Mouse (Mus musculus): Measurements from ENCODE around the gene Atl3.
A peak's percentile ranks its signal among the peaks of the same experiment; 100 is the strongest.
"Not testable (repeated sequence)": the region's sequence is repeated elsewhere in the genome, so short reads cannot be mapped to it uniquely, and the experiment has no call there.

The Atl3 gene

GRCm38 (mm10) chr19:7493352-7494186 lies at the start of gene Atl3:
TSS of gene Atl3 (plus strand) at chr19:7494040.
- no peak for DNase-seq (ENCODE audit: low spot score in 2 of 2)

GRCm38 (mm10) chr19:7445105-7445504 lies 48.7 kb upstream of the Atl3 start:
- no peak for DNase-seq (ENCODE audit: low spot score in 2 of 2)

GRCm38 (mm10) chr19:7445596-7445995 lies 48.2 kb upstream of the Atl3 start:
- DNase-seq (ENCODE audit: low spot score in 2 of 2) = no peak

- DNase-seq (ENCODE audit: low spot score in 2 of 2) = no peak
Measured at GRCm38 (mm10) chr19:7456803-7457202, 37.0 kb upstream of the Atl3 start.

GRCm38 (mm10) chr19:7458901-7459300 lies 34.9 kb upstream of the Atl3 start:
- no peak for DNase-seq (ENCODE audit: low spot score in 2 of 2)

GRCm38 (mm10) chr19:7459370-7459769 lies 34.5 kb upstream of the Atl3 start:
- no peak for DNase-seq (ENCODE audit: low spot score in 2 of 2)

- no peak for DNase-seq (ENCODE audit: low spot score in 2 of 2)
Measured at GRCm38 (mm10) chr19:7467915-7468314, 25.9 kb upstream of the Atl3 start.

GRCm38 (mm10) chr19:7470643-7471042 lies 23.2 kb upstream of the Atl3 start:
- DNase-seq (ENCODE audit: low spot score in 2 of 2) = no peak

GRCm38 (mm10) chr19:7479751-7480248 lies 14.0 kb upstream of the Atl3 start:
- DNase-seq (ENCODE audit: low spot score in 2 of 2) = no peak

GRCm38 (mm10) chr19:7481541-7482265 lies 12.1 kb upstream of the Atl3 start:
- DNase-seq (ENCODE audit: low spot score in 2 of 2) = no peak

GRCm38 (mm10) chr19:7482266-7482598 lies 11.6 kb upstream of the Atl3 start:
- DNase-seq (ENCODE audit: low spot score in 2 of 2) = no peak

- peak; percentile 97 to 98 for DNase-seq (ENCODE audit: low spot score in 2 of 2)
Measured at GRCm38 (mm10) chr19:7482599-7483511, 11.0 kb upstream of the Atl3 start, which contains the start of gene Rtn3. TSS of gene Rtn3 (minus strand) at chr19:7483281.

- no peak for DNase-seq (ENCODE audit: low spot score in 2 of 2)
Measured at GRCm38 (mm10) chr19:7483512-7483882, 10.3 kb upstream of the Atl3 start.

- DNase-seq (ENCODE audit: low spot score in 2 of 2) = no peak
Measured at GRCm38 (mm10) chr19:7484076-7484475, 9.8 kb upstream of the Atl3 start.

- no peak for DNase-seq (ENCODE audit: low spot score in 2 of 2)
Measured at GRCm38 (mm10) chr19:7487680-7488079, 6.2 kb upstream of the Atl3 start.

GRCm38 (mm10) chr19:7491960-7492359 lies 1.9 kb upstream of the Atl3 start:
- no peak for DNase-seq (ENCODE audit: low spot score in 2 of 2)

- no peak for DNase-seq (ENCODE audit: low spot score in 2 of 2)
Measured at GRCm38 (mm10) chr19:7492682-7493081, 1.2 kb upstream of the Atl3 start.

GRCm38 (mm10) chr19:7494187-7495015 lies 561 bp downstream of the Atl3 start:
- peak; percentile 96 to 98 for DNase-seq (ENCODE audit: low spot score in 2 of 2)

- no peak for DNase-seq (ENCODE audit: low spot score in 2 of 2)
Measured at GRCm38 (mm10) chr19:7495221-7496038, 1.6 kb downstream of the Atl3 start.

- not testable (repeated sequence) for DNase-seq (ENCODE audit: low spot score in 2 of 2)
Measured at GRCm38 (mm10) chr19:7496070-7496469, 2.2 kb downstream of the Atl3 start.
